Mouse (Mus musculus) stomach, postnatal 0 days (tissue): ENCODE data around the gene Dusp22.

Experiments used
- CTCF ChIP-seq: IDR thresholded peaks from 2 replicates; pipeline ENCODE4 v1.5.1; 2016; ENCODE audit warnings: antibody characterized with exemption, low read depth, mild to moderate bottlenecking, moderate library complexity
- EP300 ChIP-seq: optimal IDR thresholded peaks from 2 replicates; pipeline ENCODE3; 2016; ENCODE audit warnings: antibody characterized with exemption

DNA sequence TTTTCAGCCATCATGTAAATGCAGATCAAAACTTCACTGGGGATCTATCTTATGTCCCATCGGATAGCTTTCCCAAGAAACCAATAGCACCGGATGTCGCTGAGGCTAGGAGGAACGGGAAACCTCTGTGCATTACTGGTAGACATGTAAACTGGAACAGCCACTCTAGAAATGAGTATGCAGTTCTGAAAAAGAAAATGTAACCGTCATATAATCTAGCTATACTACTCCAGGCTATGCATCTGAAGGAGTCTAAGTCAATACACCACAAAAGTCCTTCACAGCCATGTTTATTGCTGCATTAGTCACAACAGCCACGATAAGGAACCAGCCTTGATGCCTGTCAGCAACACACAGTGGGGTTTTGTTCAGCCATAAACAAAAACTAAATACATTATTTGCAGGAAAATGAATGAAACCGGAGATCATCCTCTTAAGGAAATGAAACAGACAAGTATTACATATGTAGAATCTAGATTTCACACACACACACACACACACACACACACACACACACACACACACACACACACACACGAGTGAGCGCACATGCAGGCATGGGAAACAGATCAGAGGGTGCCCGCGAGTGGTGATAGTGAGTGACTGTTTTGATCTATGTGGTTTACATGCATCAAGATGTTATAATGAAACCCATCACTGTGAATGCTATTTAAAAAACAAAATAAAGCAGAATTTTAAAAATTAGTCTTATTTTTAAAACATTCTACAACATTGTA is 73.1 kb downstream of the Dusp22 start:
- TF ChIP-seq CTCF = no peak
- no peak for TF ChIP-seq EP300
